Mouse (Mus musculus): Measurements from ENCODE around the gene Enoph1. TPM values are rescaled to one million over a fixed set of nuclear protein-coding genes. Genes with fewer than 3 reads are reported as not detected.

Enoph1 gene
- polyA plus RNA-seq, 1 experiment from 2014 or later = 48.1 TPM

GRCm38 (mm10) chr5:100083953-100084562 lies 44.3 kb downstream of the Enoph1 start:
- H3K27ac ChIP-seq = peak overlapping the region; percentile 30; the same call in 1 of the 2 replicates
- peaks cover 31% of the 10 kb centered on the region for H3K4me1 ChIP-seq
- no peak overlapping the region for H3K4me2 ChIP-seq
- H3K27me3 ChIP-seq = no peaks in the 10 kb centered on the region
- no peak overlapping the region for H3K9ac ChIP-seq
- no peaks in the 10 kb centered on the region for H3K9me3 ChIP-seq (replicated peaks)
- ATAC-seq (replicated peaks; ENCODE audit: low FRiP score) = no peak
- WGBS = 48% methylated on average over 12 of the region's 12 CpGs
- no peaks in the 10 kb centered on the region; the same call in 1 of the 2 replicates for H3K36me3 ChIP-seq
- H3K4me3 ChIP-seq (replicated peaks) = no peak overlapping the region

- H3K4me1 ChIP-seq = peaks cover 21% of the 10 kb centered on the region
- no peak overlapping the region for H3K9ac ChIP-seq
- no peaks in the 10 kb centered on the region; the same call in 1 of the 2 replicates for H3K36me3 ChIP-seq
- 50% methylated on average over 8 of the region's 8 CpGs for WGBS
- no peak overlapping the region for H3K4me2 ChIP-seq
- H3K4me3 ChIP-seq (replicated peaks) = no peak overlapping the region
- 0 out of 2 replicates have a peak overlapping the region, but pooled peaks have one; percentile 19 for H3K27ac ChIP-seq
- no peaks in the 10 kb centered on the region for H3K9me3 ChIP-seq (replicated peaks)
- H3K27me3 ChIP-seq = no peaks in the 10 kb centered on the region
- no peak for ATAC-seq (replicated peaks; ENCODE audit: low FRiP score)
Observed at GRCm38 (mm10) chr5:100085097-100085496, 45.3 kb downstream of the Enoph1 start.

DNA sequence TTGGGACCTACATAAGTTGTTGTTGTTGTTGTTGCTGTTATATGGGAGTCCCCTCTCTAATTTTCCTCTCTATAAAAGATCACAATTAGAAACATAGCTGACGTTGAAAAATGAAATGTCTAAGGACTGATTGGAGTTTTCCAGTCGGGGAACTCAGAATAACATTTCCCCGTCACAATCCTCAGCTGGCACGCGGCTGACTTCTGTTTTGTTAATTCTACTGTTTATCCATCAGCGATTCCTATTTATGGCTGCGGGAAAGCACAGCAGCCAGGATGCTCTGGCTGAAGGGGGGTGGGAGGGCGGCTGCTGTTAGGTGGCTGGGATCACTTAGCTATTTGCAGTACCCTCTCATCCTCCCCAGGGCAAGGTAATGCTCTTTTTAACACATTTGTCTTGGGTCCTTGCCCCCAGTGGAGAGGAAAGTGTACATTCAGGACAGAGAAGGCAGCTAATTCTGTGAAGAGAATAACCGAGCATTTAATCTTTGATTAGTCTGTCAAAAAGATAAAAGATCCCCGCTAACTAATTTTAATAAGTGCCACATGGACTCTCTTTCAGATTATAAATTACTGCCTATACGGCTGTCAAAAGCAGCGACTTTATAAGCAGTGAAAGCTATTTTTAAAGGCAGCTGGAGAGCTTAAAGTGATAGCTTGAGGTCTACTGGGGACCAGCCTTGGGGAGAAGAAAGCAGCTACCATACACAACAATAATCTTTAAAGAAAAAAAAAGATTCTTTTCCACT lies 50.9 kb downstream of the Enoph1 start:
- no peak overlapping the region for H3K9ac ChIP-seq
- H3K36me3 ChIP-seq = peaks cover 3% of the 10 kb centered on the region; the same call in 1 of the 2 replicates
- H3K4me3 ChIP-seq (replicated peaks) = no peak overlapping the region
- ATAC-seq (replicated peaks; ENCODE audit: low FRiP score) = no peak
- H3K27ac ChIP-seq = no peak overlapping the region
- no peaks in the 10 kb centered on the region for H3K9me3 ChIP-seq (replicated peaks)
- no peaks in the 10 kb centered on the region for H3K27me3 ChIP-seq
- 31% methylated on average over 12 of the region's 12 CpGs for WGBS
- peak overlapping the region; percentile 48; the same call in 1 of the 2 replicates for H3K4me2 ChIP-seq
- peaks cover 24% of the 10 kb centered on the region for H3K4me1 ChIP-seq

- WGBS = 40% methylated on average over 10 of the region's 10 CpGs
- no peak overlapping the region for H3K9ac ChIP-seq
Observed at GRCm38 (mm10) chr5:100091263-100091594, 51.4 kb downstream of the Enoph1 start.

DNA sequence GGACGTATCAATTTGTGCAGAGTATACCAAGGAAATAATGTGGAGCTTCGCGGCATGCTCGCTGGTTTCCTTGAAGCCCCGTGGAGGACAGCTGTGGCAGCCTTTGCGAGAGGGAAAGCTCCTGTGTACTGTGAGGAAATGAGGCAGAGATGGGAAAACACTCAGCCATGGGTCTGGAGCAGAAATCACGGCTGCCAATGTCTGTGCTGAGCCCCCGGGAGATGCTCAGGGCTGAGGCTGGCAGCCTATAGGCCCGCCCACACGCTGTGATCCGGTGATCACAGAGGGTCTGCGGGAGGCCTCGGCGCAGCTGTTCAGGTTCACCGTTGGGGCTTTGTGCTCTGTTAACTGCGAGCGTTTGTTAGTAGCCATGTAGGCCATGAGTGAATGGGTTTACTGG lies 51.8 kb downstream of the Enoph1 start:
- H3K27me3 ChIP-seq = no peaks in the 10 kb centered on the region
- no peak overlapping the region for H3K9ac ChIP-seq
- ATAC-seq (replicated peaks; ENCODE audit: low FRiP score) = peak; percentile 87
- H3K4me3 ChIP-seq (replicated peaks) = 0 out of 2 replicates have a peak overlapping the region, but pooled peaks have one; percentile 1
- H3K4me1 ChIP-seq = peaks cover 19% of the 10 kb centered on the region
- peak overlapping the region; percentile 48 for H3K4me2 ChIP-seq
- 6% methylated on average over 17 of the region's 17 CpGs for WGBS
- H3K27ac ChIP-seq = 0 out of 2 replicates have a peak overlapping the region, but pooled peaks have one; percentile 23
- H3K9me3 ChIP-seq (replicated peaks) = no peaks in the 10 kb centered on the region
- peaks cover 3% of the 10 kb centered on the region; the same call in 1 of the 2 replicates for H3K36me3 ChIP-seq

More at GRCm38 (mm10) chr5:100091263-100091594, 51.4 kb downstream of the Enoph1 start:
- Histone ChIP-seq H3K27me3 (no peaks in the 10 kb centered on the region), H3K9me3 (replicated peaks) (no peaks in the 10 kb centered on the region), H3K4me1 (peaks cover 19% of the 10 kb centered on the region), H3K36me3 (peaks cover 3% of the 10 kb centered on the region; the same call in 1 of the 2 replicates), H3K4me3 (replicated peaks) (0 out of 2 replicates have a peak overlapping the region, but pooled peaks have one; percentile 1), H3K27ac (0 out of 2 replicates have a peak overlapping the region, but pooled peaks have one; percentile 23), H3K4me2 (peak overlapping the region; percentile 48)
- no peak for ATAC-seq (replicated peaks; ENCODE audit: low FRiP score)

DNA sequence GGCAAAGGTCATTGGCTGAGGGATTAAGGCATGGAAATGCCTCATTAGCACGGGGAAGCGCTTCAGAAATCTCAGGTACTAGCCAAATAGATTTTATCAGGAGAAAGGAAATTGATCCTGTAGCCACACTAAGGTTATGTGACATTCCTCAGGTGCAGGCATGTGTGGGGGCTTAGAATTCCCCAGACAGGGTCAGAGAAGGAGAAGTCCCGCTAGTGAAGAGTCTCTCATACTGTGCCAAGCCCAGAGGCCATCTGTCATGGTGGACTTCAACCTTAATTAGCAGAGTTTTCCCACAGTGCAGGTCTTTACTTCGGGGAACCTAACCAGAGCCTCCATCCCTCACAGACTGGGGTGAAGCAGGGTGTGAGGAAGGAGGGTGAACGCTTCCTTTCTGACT lies 57.2 kb downstream of the Enoph1 start:
- H3K4me3 ChIP-seq (replicated peaks) = no peak overlapping the region

DNA sequence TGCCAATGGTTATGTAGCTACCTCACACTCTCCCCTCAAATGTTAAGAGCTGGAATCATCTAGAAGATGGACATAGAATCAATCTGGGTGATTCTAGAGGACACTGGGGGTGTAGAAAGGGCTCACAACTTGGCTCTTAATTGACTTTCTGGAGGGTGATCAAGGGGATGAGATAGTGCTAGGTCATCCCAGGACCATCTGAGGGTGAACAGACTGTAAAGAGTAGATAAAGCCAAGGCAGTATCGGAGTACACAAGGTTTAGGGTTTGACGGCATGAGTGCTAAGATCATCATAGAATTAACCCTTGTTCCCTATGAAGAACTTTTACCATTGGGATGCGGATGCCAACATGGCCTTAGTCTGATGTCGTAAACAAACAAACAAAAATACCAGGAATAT lies 58.2 kb downstream of the Enoph1 start:
- WGBS = 89% methylated on average over 4 of the region's 4 CpGs
- Histone ChIP-seq H3K27me3 (no peaks in the 10 kb centered on the region), H3K4me3 (replicated peaks) (no peak overlapping the region), H3K36me3 (peaks cover 3% of the 10 kb centered on the region; the same call in 1 of the 2 replicates), H3K27ac (no peak overlapping the region), H3K9me3 (replicated peaks) (no peaks in the 10 kb centered on the region), H3K4me1 (peaks cover 9% of the 10 kb centered on the region; the same call in 1 of the 2 replicates), H3K4me2 (no peak overlapping the region), H3K9ac (no peak overlapping the region)
- no peak for ATAC-seq (replicated peaks; ENCODE audit: low FRiP score)

More for the DNA sequence above, 57.2 kb downstream of the Enoph1 start:
- no peaks in the 10 kb centered on the region for H3K27me3 ChIP-seq
- peaks cover 3% of the 10 kb centered on the region; the same call in 1 of the 2 replicates for H3K36me3 ChIP-seq
- WGBS = 51% methylated on average over 5 of the region's 5 CpGs
- H3K9ac ChIP-seq = no peak overlapping the region
- H3K9me3 ChIP-seq (replicated peaks) = no peaks in the 10 kb centered on the region
- no peak overlapping the region for H3K4me2 ChIP-seq
- peaks cover 15% of the 10 kb centered on the region for H3K4me1 ChIP-seq
- peak; percentile 84 for ATAC-seq (replicated peaks; ENCODE audit: low FRiP score)
- H3K27ac ChIP-seq = peak overlapping the region; percentile 46; the same call in 1 of the 2 replicates

GRCm38 (mm10) chr5:100102395-100102794 lies 62.6 kb downstream of the Enoph1 start:
- Histone ChIP-seq H3K4me2 (no peak overlapping the region), H3K27ac (no peak overlapping the region), H3K4me1 (peaks cover 1% of the 10 kb centered on the region; the same call in 1 of the 2 replicates), H3K4me3 (replicated peaks) (no peak overlapping the region), H3K9ac (no peak overlapping the region), H3K36me3 (no peaks in the 10 kb centered on the region), H3K27me3 (no peaks in the 10 kb centered on the region), H3K9me3 (replicated peaks) (no peaks in the 10 kb centered on the region)
- 87% methylated on average over 1 of the region's 1 CpGs for WGBS
- ATAC-seq (replicated peaks; ENCODE audit: low FRiP score) = no peak

GRCm38 (mm10) chr5:100108866-100109265 lies 69.1 kb downstream of the Enoph1 start:
- Histone ChIP-seq H3K4me1 (peaks cover 26% of the 10 kb centered on the region), H3K4me2 (no peak overlapping the region), H3K27me3 (no peaks in the 10 kb centered on the region), H3K4me3 (replicated peaks) (no peak overlapping the region), H3K36me3 (no peaks in the 10 kb centered on the region), H3K9me3 (replicated peaks) (no peaks in the 10 kb centered on the region), H3K9ac (no peak overlapping the region), H3K27ac (no peak overlapping the region)
- ATAC-seq (replicated peaks; ENCODE audit: low FRiP score) = no peak; the same call in 1 of the 2 replicates
- WGBS = 67% methylated on average over 9 of the region's 9 CpGs

- no peaks in the 10 kb centered on the region for H3K36me3 ChIP-seq
- H3K4me1 ChIP-seq = peaks cover 30% of the 10 kb centered on the region
- peak; percentile 61 for ATAC-seq (replicated peaks; ENCODE audit: low FRiP score)
- H3K27ac ChIP-seq = 0 out of 2 replicates have a peak overlapping the region, but pooled peaks have one; percentile 4
- H3K4me2 ChIP-seq = no peak overlapping the region
- no peaks in the 10 kb centered on the region for H3K9me3 ChIP-seq (replicated peaks)
- no peaks in the 10 kb centered on the region for H3K27me3 ChIP-seq
- H3K4me3 ChIP-seq (replicated peaks) = no peak overlapping the region
- H3K9ac ChIP-seq = no peak overlapping the region
- WGBS = 32% methylated on average over 7 of the region's 7 CpGs
Observed at GRCm38 (mm10) chr5:100109543-100110282, 69.9 kb downstream of the Enoph1 start.

- Histone ChIP-seq H3K9me3 (replicated peaks) (no peaks in the 10 kb centered on the region), H3K9ac (no peak overlapping the region), H3K27ac (no peak overlapping the region), H3K36me3 (no peaks in the 10 kb centered on the region), H3K4me2 (no peak overlapping the region), H3K27me3 (no peaks in the 10 kb centered on the region), H3K4me1 (peaks cover 32% of the 10 kb centered on the region), H3K4me3 (replicated peaks) (no peak overlapping the region)
- no peak for ATAC-seq (replicated peaks; ENCODE audit: low FRiP score)
- 71% methylated on average over 3 of the region's 3 CpGs for WGBS
Observed at GRCm38 (mm10) chr5:100110581-100110980, 70.8 kb downstream of the Enoph1 start.

All from kidney, embryonic 15.5 days (tissue).